Mouse (Mus musculus) gonadal fat pad, adult 2 months (tissue): ENCODE results near the gene Adora1. TPM values are rescaled to one million over a fixed set of nuclear protein-coding genes. Genes with fewer than 3 reads are reported as not detected.
A peak's percentile ranks its signal among the peaks of the same experiment; 100 is the strongest.

ENCODE experiments used
- DNase-seq: peaks from one replicate; pipeline ENCODE4 v3.0.0-alpha.2; 2012; ENCODE audit warnings: low read depth
- polyA plus RNA-seq: library from polyadenylated mRNA; depleted of rRNA; stranded (reverse); fragments of >200 nt; gene quantifications from 2 replicates; pipeline ENCODE4 v1.2.3, GENCODE M21; 2012

Gene Adora1
- polyA plus RNA-seq, 1 experiment = 52.9 TPM

DNA sequence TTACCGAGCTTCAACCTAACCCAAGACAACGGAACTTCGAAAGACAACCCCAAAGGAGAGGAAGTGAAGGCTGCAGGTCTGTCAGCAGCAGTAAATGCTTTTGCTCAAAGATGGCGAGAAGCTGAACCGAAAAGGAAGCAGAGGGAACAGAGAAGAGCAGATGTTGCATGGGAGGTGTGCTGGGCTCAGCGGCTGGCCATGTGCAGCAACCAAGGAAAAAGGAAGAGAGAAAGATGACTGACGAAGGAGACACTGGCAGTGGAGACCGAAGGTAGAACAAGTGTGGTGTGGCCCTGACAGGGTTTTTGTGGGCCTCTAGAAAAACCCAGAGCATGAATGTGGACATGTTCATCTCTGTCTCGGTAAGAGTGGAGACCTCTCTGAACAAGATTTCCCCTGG is 5.5 kb upstream of the Adora1 start:
- DNase-seq = no peak

DNA sequence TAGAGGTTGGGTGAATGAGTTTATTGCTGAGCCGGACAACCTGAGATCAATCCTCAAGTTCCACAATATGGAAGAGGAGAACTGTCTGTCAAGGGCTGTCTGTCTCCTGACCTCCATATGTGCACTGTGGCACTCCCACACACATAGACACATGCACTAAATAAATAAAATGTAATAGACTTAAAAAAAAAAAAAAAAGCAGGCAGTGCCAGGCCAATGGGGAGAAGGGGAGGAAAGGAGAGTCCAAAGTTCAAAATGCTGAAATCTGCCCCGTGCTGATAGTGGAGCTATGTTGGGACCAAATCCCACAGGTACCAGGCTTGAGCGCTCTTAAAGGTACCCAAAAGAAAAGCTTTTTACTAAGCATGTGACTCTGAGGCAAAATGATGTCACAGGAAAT is 2.2 kb upstream of the Adora1 start:
- DNase-seq = no peak

DNA sequence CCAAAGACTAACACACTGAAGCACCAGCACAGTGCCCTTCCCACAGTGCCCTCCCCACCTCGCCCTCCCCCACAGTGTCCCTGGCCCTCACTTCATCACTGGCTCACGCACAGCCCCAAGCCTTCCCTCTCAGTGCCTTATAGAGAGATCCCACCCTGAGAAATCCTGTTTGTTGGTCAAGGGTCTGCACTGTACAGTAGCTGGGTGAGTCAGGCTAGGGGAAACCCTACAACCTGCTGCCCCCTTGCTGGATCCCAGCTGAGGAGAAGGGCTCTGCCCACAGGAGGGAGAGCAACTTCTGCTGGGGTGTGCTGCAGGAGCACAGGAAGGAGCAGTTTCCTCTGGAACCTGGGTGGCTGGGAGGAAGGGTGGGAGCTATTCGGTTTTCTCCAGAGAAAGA is 911 bp upstream of the Adora1 start:
- no peak for DNase-seq

DNA sequence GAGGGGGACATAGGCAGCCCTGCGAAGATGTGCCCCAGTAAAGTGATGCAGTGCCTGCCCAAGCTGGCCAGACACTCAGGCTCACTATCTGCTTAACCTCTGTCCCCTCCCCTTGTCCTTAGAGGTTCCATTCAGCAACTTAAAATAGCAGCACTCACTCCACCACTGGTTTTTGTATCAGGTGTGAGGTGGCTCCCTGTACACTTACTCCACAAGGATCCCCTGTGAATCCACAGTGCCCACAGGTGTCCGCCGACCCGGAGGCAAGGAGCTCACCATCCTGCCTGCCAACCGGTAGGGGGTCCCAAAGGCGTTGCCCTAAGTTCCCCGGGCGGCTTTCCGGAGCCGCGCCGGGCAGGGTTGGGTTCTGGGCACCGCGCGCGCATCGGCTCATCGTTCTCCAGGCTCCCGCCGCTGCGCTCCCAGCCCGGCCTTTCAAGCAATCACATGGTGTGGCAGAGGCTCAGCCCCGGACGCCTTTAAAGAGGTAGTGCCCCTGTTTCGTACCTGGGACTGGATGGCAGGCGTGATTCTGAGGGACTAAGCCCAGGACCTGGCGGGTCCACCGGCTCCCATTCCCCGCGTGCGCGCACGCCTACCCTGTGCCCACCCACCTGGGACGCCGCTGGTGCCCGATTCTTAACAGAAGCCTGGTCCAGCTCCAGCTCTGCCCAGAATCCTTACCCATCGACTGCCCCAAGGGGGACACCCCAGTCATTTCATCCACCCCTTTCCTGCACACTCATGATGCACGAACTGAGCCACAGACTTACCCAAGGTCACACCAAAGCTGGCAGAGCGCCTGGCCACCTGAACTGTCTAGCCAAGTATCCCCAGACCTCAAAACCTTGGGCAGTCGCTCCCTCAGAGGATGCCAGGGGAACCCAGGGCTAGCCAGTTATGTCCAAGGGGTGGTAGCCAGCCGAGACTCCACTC is 508 bp downstream of the Adora1 start:
- no peak for DNase-seq

DNA sequence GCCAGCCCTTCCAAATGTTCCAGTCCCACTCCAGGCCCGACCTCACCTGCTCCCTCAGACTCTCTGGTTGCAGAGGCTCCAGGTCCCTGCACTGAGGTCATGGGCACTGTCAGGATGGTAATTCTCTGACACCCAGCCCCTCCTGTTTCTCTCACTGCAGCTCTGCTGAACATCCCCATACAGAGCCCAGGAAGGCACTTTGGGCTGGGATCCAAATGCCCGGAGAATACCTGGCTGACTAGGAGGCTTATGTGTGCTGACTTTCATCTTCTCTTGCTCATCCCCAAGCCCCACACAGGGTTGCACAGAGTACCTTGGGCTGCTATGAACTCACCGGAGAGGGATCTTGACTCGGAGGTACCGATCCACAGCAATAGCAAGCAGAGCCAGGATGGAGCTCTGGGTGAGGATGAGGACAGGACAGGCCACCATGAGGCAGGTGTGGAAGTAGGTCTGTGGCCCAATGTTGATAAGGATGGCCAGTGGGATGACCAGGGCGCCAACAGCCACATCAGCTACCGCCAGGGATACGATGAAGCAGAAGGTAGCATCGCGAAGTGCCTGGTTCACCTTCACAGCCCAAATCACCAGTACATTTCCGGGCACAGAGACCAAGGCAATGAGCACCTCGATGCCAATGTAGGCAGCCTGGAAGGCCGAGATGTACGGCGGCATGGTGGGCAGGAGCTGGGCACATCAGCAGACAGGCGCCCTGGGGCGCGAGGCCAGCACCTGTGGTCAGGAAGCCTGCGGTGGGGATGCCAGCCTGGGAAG is 1.4 kb downstream of the Adora1 start:
- no peak for DNase-seq

GRCm38 (mm10) chr1:134232778-134233531 is 2.3 kb downstream of the Adora1 start:
- no peak for DNase-seq

- DNase-seq = no peak
These were observed 2.9 kb downstream of the Adora1 start for GRCm38 (mm10) chr1:134232326-134232725.

- no peak for DNase-seq
These were observed 3.5 kb downstream of the Adora1 start for GRCm38 (mm10) chr1:134231681-134232080.

DNA sequence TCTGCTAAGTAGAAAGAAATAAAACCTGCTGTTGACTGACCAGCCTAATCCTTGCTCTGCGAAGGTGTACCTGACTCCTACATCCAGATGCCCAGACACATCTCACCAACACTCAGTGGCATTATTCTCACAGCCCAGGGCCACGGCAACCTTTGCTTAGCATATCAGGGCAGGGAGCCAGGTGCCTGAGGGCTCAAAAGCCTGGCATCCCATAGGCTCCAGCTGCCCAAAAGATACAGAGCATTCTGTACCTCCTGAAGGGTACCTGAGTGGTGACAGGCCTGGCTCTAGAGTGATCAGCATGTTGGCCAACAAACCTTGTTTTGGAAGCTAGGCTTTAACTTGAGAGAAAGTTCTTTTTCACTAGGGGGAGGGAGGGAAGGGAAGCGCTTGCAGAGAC is 4.0 kb downstream of the Adora1 start:
- DNase-seq = peak; percentile 52

DNA sequence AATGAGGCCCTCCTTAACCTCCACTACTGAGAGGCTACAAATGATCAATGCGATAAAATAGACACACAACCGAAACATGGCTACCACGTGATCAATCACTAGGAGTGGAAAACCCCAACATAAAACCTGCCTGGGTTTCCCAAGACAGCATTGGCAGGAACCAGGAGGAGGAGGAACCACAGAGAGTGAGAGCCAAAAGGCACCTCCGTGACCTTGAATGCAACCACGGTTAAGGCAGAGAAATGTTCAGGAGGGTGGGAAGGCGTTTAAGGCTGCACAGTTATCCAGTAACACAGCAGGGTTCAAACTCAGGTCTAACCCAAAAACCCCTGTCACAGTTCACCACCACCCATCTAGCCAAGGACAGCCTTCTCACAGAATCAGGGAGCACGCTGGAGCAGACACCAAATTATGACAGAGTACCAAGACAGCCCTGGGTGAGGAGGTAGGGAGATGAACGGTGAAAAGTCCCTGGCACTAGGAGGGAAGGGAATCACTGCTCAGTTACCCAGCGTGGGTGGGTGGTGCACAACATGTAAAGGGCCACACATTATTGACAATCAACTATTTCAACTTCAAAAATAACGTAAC is 4.5 kb downstream of the Adora1 start:
- peak; percentile 37 for DNase-seq

DNA sequence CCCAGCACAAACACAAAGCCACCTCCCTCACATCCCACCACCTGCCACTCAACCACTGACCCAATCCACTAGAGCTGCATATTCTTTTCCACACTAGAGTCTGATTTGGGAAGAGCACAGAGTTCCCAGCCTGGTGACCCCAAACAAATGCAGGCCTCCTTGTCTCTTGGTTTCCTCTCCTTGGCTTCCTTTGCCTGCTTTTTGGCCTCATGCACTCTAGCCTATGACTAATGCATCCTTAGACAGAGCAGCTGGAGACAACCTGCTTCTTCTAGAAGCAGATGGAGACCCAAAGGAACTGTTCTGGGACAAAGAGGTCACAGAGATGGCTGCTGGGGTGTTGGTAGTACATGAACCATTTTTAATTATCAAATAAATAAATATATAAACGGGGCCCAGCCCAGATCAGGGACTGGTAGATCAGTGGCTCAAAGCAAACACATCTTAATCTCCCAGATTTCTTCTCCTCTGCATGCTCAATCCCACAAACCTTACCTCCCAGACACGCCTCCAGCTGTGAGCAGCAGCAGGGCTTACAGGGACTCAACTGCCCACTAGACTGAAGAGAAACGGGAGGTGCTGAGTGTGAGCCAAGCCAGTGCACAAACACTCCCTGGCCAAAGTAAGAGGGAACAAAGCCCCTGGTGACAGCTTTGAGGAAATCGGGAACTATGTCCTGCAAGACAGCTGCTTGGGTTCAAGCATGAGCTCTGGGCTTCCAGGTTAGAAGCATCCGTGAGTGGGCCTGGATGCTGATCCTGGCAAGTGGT is 5.2 kb downstream of the Adora1 start:
- DNase-seq = no peak

DNA sequence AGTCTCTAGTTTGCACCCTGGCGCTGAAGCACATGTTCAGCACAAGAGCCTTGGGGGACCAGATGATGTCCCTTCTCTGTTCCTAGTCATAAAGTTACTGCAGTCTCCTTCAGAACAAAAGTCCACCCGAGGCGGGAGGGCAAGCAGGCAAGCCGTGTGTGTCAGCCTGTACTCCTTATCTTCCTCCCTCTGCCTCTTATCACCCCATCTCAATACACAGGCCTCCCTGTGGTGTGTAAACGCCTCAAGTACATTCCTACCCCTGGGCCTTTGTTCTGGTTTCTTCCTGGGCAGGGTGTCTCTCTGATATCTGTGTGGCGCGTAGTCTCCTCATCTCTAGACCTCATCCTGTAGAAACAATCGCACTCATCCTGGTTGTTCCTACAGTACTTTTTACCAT is 8.5 kb downstream of the Adora1 start:
- no peak for DNase-seq

- no peak for DNase-seq
These were observed 9.9 kb downstream of the Adora1 start for GRCm38 (mm10) chr1:134225375-134225774.

GRCm38 (mm10) chr1:134224649-134225227 is 10.5 kb downstream of the Adora1 start:
- no peak for DNase-seq

DNA sequence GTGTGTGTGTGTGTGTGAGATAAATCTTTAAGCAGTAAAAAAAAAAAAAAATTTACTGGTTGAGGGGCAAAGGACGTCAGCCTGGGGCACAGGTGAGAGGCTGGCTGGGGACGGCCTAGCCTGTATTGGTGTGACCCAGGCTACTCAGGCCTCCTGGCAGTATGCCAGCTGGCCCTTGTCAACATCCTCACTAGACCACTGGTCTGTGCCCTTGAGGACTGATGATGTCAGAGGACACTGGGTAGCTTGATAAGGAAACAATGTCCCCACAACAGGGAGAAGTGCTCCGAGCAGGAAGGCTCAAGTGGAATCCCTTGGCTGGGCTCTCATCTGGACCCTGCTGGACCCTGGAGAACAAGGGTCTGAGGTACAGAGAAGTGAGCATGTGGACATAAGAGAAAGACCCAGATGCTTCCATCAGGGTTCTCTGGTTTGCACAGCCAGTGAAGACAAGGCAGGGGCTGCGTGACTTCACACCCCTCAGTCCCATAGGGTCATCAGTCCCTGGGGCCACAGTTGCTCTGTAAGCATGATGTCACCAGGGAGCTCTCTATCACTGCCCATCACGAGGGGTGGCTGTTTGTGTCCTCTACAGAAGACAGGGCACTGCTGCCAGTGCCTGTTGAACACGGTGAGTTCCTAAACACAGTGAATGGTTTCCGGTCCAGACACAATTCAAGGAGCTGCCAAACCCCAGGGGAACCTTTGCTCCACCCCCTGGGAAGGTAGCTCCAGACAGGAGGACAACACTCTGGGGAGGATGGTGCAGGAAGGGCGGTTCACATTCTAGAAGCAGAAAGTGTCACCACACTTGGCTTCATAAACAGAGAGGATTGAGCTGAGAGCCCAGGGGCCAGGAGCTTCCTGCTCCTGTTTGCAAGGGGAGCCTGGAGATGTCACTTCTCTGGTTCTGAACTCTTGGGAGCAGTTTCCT is 12.8 kb downstream of the Adora1 start:
- DNase-seq = no peak

DNA sequence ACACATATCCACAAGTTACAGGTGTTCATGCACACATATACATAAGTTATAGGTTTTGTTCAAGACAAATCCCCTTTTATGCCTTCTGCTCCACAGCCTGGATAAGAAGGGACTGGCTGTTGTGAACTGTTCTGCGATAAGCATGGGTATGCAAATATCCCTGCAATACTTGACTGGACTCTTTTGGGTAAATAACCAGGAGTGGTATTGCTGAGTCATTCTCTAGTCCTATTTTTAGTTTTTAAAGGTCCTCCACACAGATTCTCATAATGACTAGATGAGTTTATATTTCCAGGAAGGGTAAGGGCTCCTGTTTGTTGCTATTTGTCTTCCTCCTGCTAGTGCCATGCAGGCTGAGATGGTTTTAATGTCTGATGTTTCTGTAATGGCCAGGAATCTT is 14.1 kb downstream of the Adora1 start:
- DNase-seq = no peak

- no peak for DNase-seq
These were observed 15.6 kb downstream of the Adora1 start for GRCm38 (mm10) chr1:134219608-134220007.

- DNase-seq = no peak
These were observed 17.3 kb downstream of the Adora1 start for GRCm38 (mm10) chr1:134217942-134218341.

- DNase-seq = no peak
These were observed 18.2 kb downstream of the Adora1 start for GRCm38 (mm10) chr1:134217028-134217481.

DNA sequence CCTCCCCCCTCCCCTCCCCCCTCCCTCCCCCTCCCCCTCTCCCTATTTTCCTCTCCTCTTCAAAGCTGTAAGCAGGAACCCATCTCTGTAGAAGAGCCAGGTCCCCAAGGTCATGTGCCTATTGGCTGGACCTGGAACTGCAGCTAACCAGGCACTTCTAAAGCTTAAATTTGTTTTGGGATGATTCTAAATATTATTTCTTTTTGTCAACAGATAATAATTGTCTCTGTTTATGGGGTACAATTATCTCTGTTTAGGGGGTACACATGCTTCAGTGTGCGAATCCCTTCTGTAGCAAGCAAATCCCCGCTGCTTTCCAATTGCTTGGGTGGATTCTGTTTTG is 18.6 kb downstream of the Adora1 start:
- no peak for DNase-seq
